Mouse (Mus musculus) heart, postnatal 0 days (tissue): ENCODE data around the gene Coa4.

ENCODE experiments used
- CTCF ChIP-seq: IDR thresholded peaks from 2 replicates; pipeline ENCODE4 v1.5.1; 2016; ENCODE audit warnings: antibody characterized with exemption, control low read depth, low read depth
- EP300 ChIP-seq: IDR thresholded peaks from 2 replicates; pipeline ENCODE4 v1.6.1; 2016; ENCODE audit warnings: antibody characterized with exemption, low read depth

- no peak for TF ChIP-seq CTCF
- no peak for TF ChIP-seq EP300
Measured at GRCm38 (mm10) chr7:100503076-100503475, 33.8 kb upstream of the Coa4 start.
